Mouse (Mus musculus) neural tube, embryonic 14.5 days (tissue): ENCODE measurements around the gene Gm49393. TPM values are rescaled to one million over a fixed set of nuclear protein-coding genes. Genes with fewer than 3 reads are reported as not detected.

Experiments used
- ATAC-seq: fragments of 200-750 bp; cut with Nextera tagmentation; 2 replicates; pipeline ENCODE4 v1.8.0; 2017; ENCODE audit warnings: low read depth, mild to moderate bottlenecking, moderate TSS enrichment, moderate library complexity
- H3K27ac ChIP-seq: fragments of 300-500 bp; sonication (generic); 2 replicates; pipeline ENCODE4 v1.5.1; 2014; ENCODE audit warnings: low read depth, mild to moderate bottlenecking, control low read depth, low read length, moderate library complexity, mixed read lengths
- H3K27me3 ChIP-seq: fragments of 300-500 bp; sonication (generic); 2 replicates; pipeline ENCODE4 v1.6.1; 2014; ENCODE audit warnings: low read length; ENCODE audit not compliant: control insufficient read depth, insufficient read depth
- H3K36me3 ChIP-seq: fragments of 300-500 bp; sonication (generic); 2 replicates; pipeline ENCODE4 v1.6.1; 2014; ENCODE audit warnings: low read length, mixed read lengths; ENCODE audit not compliant: control insufficient read depth, insufficient read depth
- H3K4me1 ChIP-seq: fragments of 300-500 bp; sonication (generic); 2 replicates; pipeline ENCODE4 v1.6.1; 2014; ENCODE audit warnings: low read length; ENCODE audit not compliant: control insufficient read depth, insufficient read depth
- H3K4me2 ChIP-seq: fragments of 300-500 bp; sonication (generic); 2 replicates; pipeline ENCODE4 v1.6.1; 2014; ENCODE audit warnings: mild to moderate bottlenecking, low read depth, low read length, control low read depth
- H3K4me3 ChIP-seq: fragments of 300-500 bp; sonication (generic); 2 replicates; pipeline ENCODE4 v1.5.1; 2014; ENCODE audit warnings: low read depth, low read length, control low read depth, mixed read lengths
- H3K9ac ChIP-seq: fragments of 300-500 bp; sonication (generic); replicated peaks from 2 replicates; pipeline ENCODE4 v1.6.1; 2014; ENCODE audit warnings: low read depth, mild to moderate bottlenecking, control low read depth, low read length, mixed read lengths
- H3K9me3 ChIP-seq: fragments of 300-500 bp; sonication (generic); 2 replicates; pipeline ENCODE4 v1.6.1; 2016; ENCODE audit warnings: low read length; ENCODE audit not compliant: control insufficient read depth
- WGBS: fragments of 180-500 bp; shearing (Covaris S2); extraction: QIAGEN DNeasy Blood & Tissue Kit; methylation state at CpG from one replicate; pipeline ENCODE4 v1.1.7; 2014; 5-methylcytosine and 5-hydroxymethylcytosine counted together
- polyA plus RNA-seq: library from polyadenylated mRNA; unstranded; fragments of >200 nt; fragmentation: Nextera tagmentation; extraction: Ambion mirVana; gene quantifications from 2 replicates; pipeline ENCODE4 v1.2.1, GENCODE M21; 2014

Gene Gm49393
- polyA plus RNA-seq, 1 experiment from 2014 or later = not detected

GRCm38 (mm10) chr13:60895406-60896160, 39.8 kb downstream of the Gm49393 start:
- Histone ChIP-seq H3K4me2 (no peak overlapping the region), H3K9me3 (no peaks in the 10 kb centered on the region), H3K36me3 (no peaks in the 10 kb centered on the region), H3K27me3 (no peaks in the 10 kb centered on the region), H3K9ac (no peak overlapping the region), H3K4me1 (no peaks in the 10 kb centered on the region), H3K4me3 (no peak overlapping the region), H3K27ac (no peak overlapping the region)
- ATAC-seq = no peak

- no peaks in the 10 kb centered on the region for H3K4me1 ChIP-seq
- ATAC-seq = no peak
- no peak overlapping the region for H3K9ac ChIP-seq
- no peaks in the 10 kb centered on the region for H3K36me3 ChIP-seq
- H3K9me3 ChIP-seq = no peaks in the 10 kb centered on the region
- H3K4me3 ChIP-seq = no peak overlapping the region
- H3K27me3 ChIP-seq = no peaks in the 10 kb centered on the region
- no peak overlapping the region for H3K27ac ChIP-seq
- WGBS = 95% methylated on average over 1 of the region's 1 CpGs
- H3K4me2 ChIP-seq = no peak overlapping the region
These were observed 43.1 kb downstream of the Gm49393 start for GRCm38 (mm10) chr13:60892301-60892700.

- Histone ChIP-seq H3K36me3 (no peaks in the 10 kb centered on the region), H3K9ac (no peak within 1 kb of the TSS), H3K4me2 (no peak within 1 kb of the TSS), H3K27ac (no peak within 1 kb of the TSS), H3K4me1 (no peaks in the 10 kb centered on the region), H3K4me3 (no peak within 1 kb of the TSS), H3K9me3 (no peaks in the 10 kb centered on the region), H3K27me3 (no peaks in the 10 kb centered on the region)
- 84% methylated on average over 1 of the region's 1 CpGs for WGBS
- no peak for ATAC-seq
These were observed 71.1 kb downstream of the Gm49393 start, which contains the start of gene 4930486L24Rik for GRCm38 (mm10) chr13:60864281-60864680. TSS of gene 4930486L24Rik (minus strand) at chr13:60864475.

- no peak overlapping the region for H3K4me2 ChIP-seq
- H3K9me3 ChIP-seq = no peaks in the 10 kb centered on the region
- H3K4me3 ChIP-seq = no peak overlapping the region
- no peaks in the 10 kb centered on the region for H3K27me3 ChIP-seq
- H3K4me1 ChIP-seq = no peaks in the 10 kb centered on the region
- no peak for ATAC-seq
- H3K36me3 ChIP-seq = no peaks in the 10 kb centered on the region
- no peak overlapping the region for H3K9ac ChIP-seq
- no peak overlapping the region for H3K27ac ChIP-seq
- 90% methylated on average over 4 of the region's 4 CpGs for WGBS
These were observed 86.9 kb downstream of the Gm49393 start for GRCm38 (mm10) chr13:60848241-60849120.

- WGBS = 70% methylated on average over 8 of the region's 8 CpGs
- no peaks in the 10 kb centered on the region for H3K27me3 ChIP-seq
- H3K27ac ChIP-seq = no peak overlapping the region
- no peaks in the 10 kb centered on the region for H3K4me1 ChIP-seq
- no peak overlapping the region for H3K4me3 ChIP-seq
- no peak overlapping the region for H3K9ac ChIP-seq
- H3K4me2 ChIP-seq = no peak overlapping the region
- no peaks in the 10 kb centered on the region for H3K36me3 ChIP-seq
- no peak for ATAC-seq
- no peaks in the 10 kb centered on the region for H3K9me3 ChIP-seq
These were observed 92.2 kb downstream of the Gm49393 start for GRCm38 (mm10) chr13:60843153-60843552.

- no peak for ATAC-seq
- Histone ChIP-seq H3K4me3 (no peak overlapping the region), H3K27ac (no peak overlapping the region), H3K4me1 (no peaks in the 10 kb centered on the region), H3K36me3 (no peaks in the 10 kb centered on the region), H3K27me3 (no peaks in the 10 kb centered on the region), H3K9me3 (no peaks in the 10 kb centered on the region), H3K4me2 (no peak overlapping the region), H3K9ac (no peak overlapping the region)
- 60% methylated on average over 6 of the region's 6 CpGs for WGBS
These were observed 92.7 kb downstream of the Gm49393 start for GRCm38 (mm10) chr13:60842703-60843102.

- ATAC-seq = no peak
- no peak overlapping the region for H3K27ac ChIP-seq
- 83% methylated on average over 2 of the region's 2 CpGs for WGBS
- no peak overlapping the region for H3K4me3 ChIP-seq
- H3K4me2 ChIP-seq = no peak overlapping the region
- H3K36me3 ChIP-seq = no peaks in the 10 kb centered on the region
- H3K9me3 ChIP-seq = no peaks in the 10 kb centered on the region
- no peaks in the 10 kb centered on the region for H3K27me3 ChIP-seq
- no peak overlapping the region for H3K9ac ChIP-seq
- no peaks in the 10 kb centered on the region for H3K4me1 ChIP-seq
These were observed 96.0 kb downstream of the Gm49393 start for GRCm38 (mm10) chr13:60839353-60839902.

GRCm38 (mm10) chr13:60826052-60826451, 109.3 kb downstream of the Gm49393 start:
- no peak overlapping the region for H3K9ac ChIP-seq
- H3K4me1 ChIP-seq = no peaks in the 10 kb centered on the region
- H3K9me3 ChIP-seq = no peaks in the 10 kb centered on the region
- H3K4me2 ChIP-seq = no peak overlapping the region
- ATAC-seq = no peak
- H3K27me3 ChIP-seq = no peaks in the 10 kb centered on the region
- H3K4me3 ChIP-seq = no peak overlapping the region
- WGBS = 67% methylated on average over 3 of the region's 3 CpGs
- H3K36me3 ChIP-seq = no peaks in the 10 kb centered on the region
- no peak overlapping the region for H3K27ac ChIP-seq
